Mouse (Mus musculus): ENCODE results near the gene Fam122b.

- TF ChIP-seq EP300 (IDR thresholded peaks at IDR 0.05; ENCODE audit: low read depth) (no peak), CTCF (IDR thresholded peaks at IDR 0.05; ENCODE audit: low read depth) (no peak)
These were observed 29.6 kb downstream of the Fam122b start, which contains the start of gene Plac1 for GRCm38 (mm10) chrX:53240011-53240410.

All from heart, postnatal 0 days (tissue).